Mouse (Mus musculus): ENCODE data around the gene Unc5c.

DNA sequence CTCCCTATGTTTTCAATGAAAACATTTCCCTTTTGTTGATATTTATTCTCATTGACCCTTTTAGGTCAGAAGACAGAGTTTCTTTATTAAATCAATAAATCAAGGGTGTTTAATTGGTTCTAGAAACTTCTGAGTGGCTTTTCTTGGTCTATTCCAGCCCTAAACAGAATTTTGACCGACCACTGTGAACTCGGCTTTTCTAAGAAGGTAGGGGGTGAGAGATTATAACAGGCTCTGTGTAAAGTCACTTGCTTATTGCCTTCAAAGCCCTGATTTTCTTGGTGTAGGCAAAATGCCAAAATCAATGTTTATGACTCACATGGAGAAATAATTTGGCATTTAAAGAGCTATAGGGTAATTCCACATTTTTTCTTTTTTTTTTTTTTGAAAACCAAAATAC lies 112.4 kb downstream of the Unc5c start:
- no peak for TF ChIP-seq EP300 (IDR thresholded peaks at IDR 0.05; ENCODE audit: low read length)
- no peak for TF ChIP-seq MAFK (IDR thresholded peaks at IDR 0.05; ENCODE audit: insufficient replicate concordance, low read length)
- no peak for TF ChIP-seq RAD21 (IDR thresholded peaks at IDR 0.05; ENCODE audit: low read depth, low read length)
- no peak for TF ChIP-seq CTCF (conservative IDR thresholded peaks at IDR 0.05 in 1 of 2, IDR thresholded peaks at IDR 0.05 in 1 of 2; ENCODE audit: low read depth in 2 of 2, low read length in 2 of 2)
- no peak for TF ChIP-seq IRF4 (IDR thresholded peaks at IDR 0.05; ENCODE audit: low read depth, low read length)
- TF ChIP-seq ZNF384 (IDR thresholded peaks at IDR 0.05; ENCODE audit: low read depth, low read length) = no peak
- no peak for TF ChIP-seq ZMIZ1 (IDR thresholded peaks at IDR 0.05; ENCODE audit: low read depth, low read length)
- no peak for TF ChIP-seq HCFC1 (IDR thresholded peaks at IDR 0.05; ENCODE audit: low read depth, low read length)
- no peak for TF ChIP-seq ETS1 (conservative IDR thresholded peaks at IDR 0.05; ENCODE audit: low read depth, low read length)

Data from CH12.LX (cell line).